Mouse (Mus musculus) ES-E14 (cell line): ENCODE results near the gene Ip6k1.

Experiments used
- CHD2 ChIP-seq: IDR thresholded peaks from 2 replicates; pipeline ENCODE4 v1.6.1; 2014; ENCODE audit warnings: mild to moderate bottlenecking, low read depth, low read length, inconsistent platforms
- HCFC1 ChIP-seq: IDR thresholded peaks from 2 replicates; pipeline ENCODE4 v1.6.1; 2012; ENCODE audit warnings: low read length, inconsistent platforms, borderline replicate concordance; ENCODE audit not compliant: insufficient read depth
- ZC3H11A ChIP-seq: IDR thresholded peaks from 2 replicates; pipeline ENCODE4 v1.6.1; 2012; ENCODE audit warnings: low read depth, mild to moderate bottlenecking, inconsistent platforms, low read length, borderline replicate concordance
- ZNF384 ChIP-seq: IDR thresholded peaks from 2 replicates; pipeline ENCODE4 v1.6.1; 2012; ENCODE audit warnings: low read depth, low read length, inconsistent platforms

DNA sequence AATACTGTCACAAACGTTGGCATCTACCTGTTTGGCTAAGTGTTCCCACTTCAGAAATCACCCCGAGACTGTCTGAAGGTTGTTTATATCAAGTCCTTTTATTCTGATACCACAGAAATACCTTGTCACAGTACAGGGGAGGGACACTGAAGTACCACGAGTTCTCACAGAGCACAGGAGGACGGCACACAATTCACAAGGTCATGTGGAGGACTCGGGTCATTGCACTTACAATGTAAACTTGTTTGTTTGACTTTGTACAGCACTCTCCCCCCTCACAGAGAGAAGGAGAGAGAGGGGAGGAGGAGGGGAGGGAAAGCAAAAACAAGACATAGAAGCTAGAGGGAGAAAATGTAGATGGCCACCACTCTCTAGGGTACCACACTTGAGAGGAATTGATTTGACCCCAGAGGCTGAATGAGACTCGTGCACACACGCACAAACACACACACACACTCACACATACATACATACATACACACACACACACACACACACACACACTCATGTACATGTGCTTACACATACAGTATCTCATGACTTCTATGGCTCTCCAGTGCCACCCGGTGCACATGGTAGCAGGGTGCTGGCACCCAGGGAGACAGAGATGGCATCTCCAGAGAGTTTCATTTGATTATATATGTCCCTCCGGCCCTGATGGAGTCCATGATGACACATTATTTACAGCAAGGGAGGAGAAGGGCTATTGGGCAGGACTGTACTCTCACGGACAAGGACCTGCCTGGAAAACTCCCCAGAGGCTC, 93.8 kb downstream of the Ip6k1 start:
- TF ChIP-seq HCFC1 (no peak), ZC3H11A (no peak), ZNF384 (no peak), CHD2 (no peak)
